Mouse (Mus musculus): ENCODE measurements at regions not wholly inside any gene's neighbourhood (a gene's known extent, or its start where the extent isn't known, plus 50 kb on each side); places are given as distances from the start of the nearest gene placed in this dataset.

DNA sequence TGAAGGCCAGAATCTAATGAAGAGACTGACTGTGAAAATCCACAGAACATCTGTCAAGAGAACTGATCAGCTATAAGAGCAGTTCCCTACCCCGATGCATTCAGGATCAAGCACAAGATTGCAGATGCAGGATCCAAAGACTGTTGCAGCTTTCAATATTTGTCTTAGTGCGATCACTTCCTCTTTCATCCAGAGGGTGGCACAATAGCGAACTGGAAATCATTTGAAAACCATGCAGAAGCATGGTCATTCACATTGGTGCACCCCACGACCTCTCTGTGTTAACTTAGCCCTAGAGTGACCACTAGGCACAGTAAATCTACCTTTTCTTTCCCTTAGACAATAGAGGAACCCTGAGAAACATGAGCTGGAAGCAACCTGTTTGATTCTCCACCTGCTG, 55.8 kb upstream of the Pak3 start:
- Histone ChIP-seq H3K9me3 (ENCODE audit: control insufficient read depth, low read length) (no peaks in the 10 kb centered on the region), H3K4me3 (replicated peaks; ENCODE audit: low read depth, low read length) (no peak overlapping the region), H3K4me1 (ENCODE audit: control insufficient read depth, insufficient read depth, low read length) (no peaks in the 10 kb centered on the region), H3K27me3 (ENCODE audit: control insufficient read depth, insufficient read depth, low read length) (no peaks in the 10 kb centered on the region; the same call in 1 of the 2 replicates), H3K27ac (replicated peaks; ENCODE audit: low read depth, low read length) (no peak overlapping the region), H3K36me3 (ENCODE audit: control insufficient read depth, insufficient read depth, low read length) (no peaks in the 10 kb centered on the region), H3K9ac (replicated peaks; ENCODE audit: low read length) (no peak overlapping the region), H3K4me2 (ENCODE audit: low read length) (no peak overlapping the region)
- DNase-seq, result peak; percentile 57
- ATAC-seq (ENCODE audit: low FRiP score, low TSS enrichment), result no peak
- 44% methylated on average over 4 of the region's 4 CpGs for WGBS

GRCm38 (mm10) chrX:143448636-143449346, 54.7 kb upstream of the Chrdl1 start:
- H3K36me3 ChIP-seq (ENCODE audit: control insufficient read depth, insufficient read depth, low read length), result no peaks in the 10 kb centered on the region
- H3K27ac ChIP-seq (replicated peaks; ENCODE audit: low read depth, low read length), result no peak overlapping the region
- DNase-seq (peak; percentile 69), ATAC-seq (ENCODE audit: low FRiP score, low TSS enrichment) (no peak)
- no peak overlapping the region for H3K4me2 ChIP-seq (ENCODE audit: low read length)
- H3K9ac ChIP-seq (replicated peaks; ENCODE audit: low read length), result no peak overlapping the region
- 57% methylated on average over 7 of the region's 7 CpGs for WGBS
- no peaks in the 10 kb centered on the region for H3K4me1 ChIP-seq (ENCODE audit: control insufficient read depth, insufficient read depth, low read length)
- no peak overlapping the region for H3K4me3 ChIP-seq (replicated peaks; ENCODE audit: low read depth, low read length)
- H3K27me3 ChIP-seq (ENCODE audit: control insufficient read depth, insufficient read depth, low read length), result no peaks in the 10 kb centered on the region
- H3K9me3 ChIP-seq (ENCODE audit: control insufficient read depth, low read length), result no peaks in the 10 kb centered on the region

GRCm38 (mm10) chrX:143444581-143444980, 50.5 kb upstream of the Chrdl1 start:
- Histone ChIP-seq H3K27ac (replicated peaks; ENCODE audit: low read depth, low read length) (no peak overlapping the region), H3K9me3 (ENCODE audit: control insufficient read depth, low read length) (no peaks in the 10 kb centered on the region), H3K4me2 (ENCODE audit: low read length) (no peak overlapping the region), H3K9ac (replicated peaks; ENCODE audit: low read length) (no peak overlapping the region), H3K27me3 (ENCODE audit: control insufficient read depth, insufficient read depth, low read length) (no peaks in the 10 kb centered on the region), H3K4me3 (replicated peaks; ENCODE audit: low read depth, low read length) (no peak overlapping the region), H3K36me3 (ENCODE audit: control insufficient read depth, insufficient read depth, low read length) (no peaks in the 10 kb centered on the region), H3K4me1 (ENCODE audit: control insufficient read depth, insufficient read depth, low read length) (no peaks in the 10 kb centered on the region)
- DNase-seq (peak; percentile 84), ATAC-seq (ENCODE audit: low FRiP score, low TSS enrichment) (no peak; the same call in 1 of the 2 replicates)
- 15% methylated on average over 3 of the region's 3 CpGs for WGBS
